Mouse (Mus musculus): Measurements from ENCODE around the gene Pus1. TPM values are rescaled to one million over a fixed set of nuclear protein-coding genes. Genes with fewer than 3 reads are reported as not detected.
A peak's percentile ranks its signal among the peaks of the same experiment; 100 is the strongest.

Pus1 gene
- total and polyA plus RNA-seq, 2 experiments from 2014 or later = 21.2 to 23.4 TPM

- H3K4me1 ChIP-seq (ENCODE audit: control insufficient read depth, insufficient read depth) = peaks cover 35% of the 10 kb centered on the region
Measured at GRCm38 (mm10) chr5:110804012-110804743, 23.7 kb upstream of the Pus1 start.

GRCm38 (mm10) chr5:110802809-110803208 lies 22.4 kb upstream of the Pus1 start:
- TF ChIP-seq CTCF (IDR thresholded peaks at IDR 0.05; ENCODE audit: low read depth) (no peak), EP300 (IDR thresholded peaks at IDR 0.05; ENCODE audit: low read depth) (no peak)
- H3K4me2 ChIP-seq (ENCODE audit: low read depth, low read length) = no peak overlapping the region
- peaks cover 25% of the 10 kb centered on the region for H3K36me3 ChIP-seq (replicated peaks; ENCODE audit: control insufficient read depth, insufficient read depth, low read length)
- H3K27me3 ChIP-seq (ENCODE audit: control insufficient read depth, insufficient read depth, low read length) = no peaks in the 10 kb centered on the region
- H3K4me3 ChIP-seq (ENCODE audit: low read depth, low read length) = no peak overlapping the region
- H3K9me3 ChIP-seq (replicated peaks; ENCODE audit: control insufficient read depth, low read length) = no peaks in the 10 kb centered on the region
- H3K4me1 ChIP-seq (ENCODE audit: control insufficient read depth, insufficient read depth) = peaks cover 32% of the 10 kb centered on the region
- ATAC-seq (ENCODE audit: insufficient read depth, low read depth) = no peak
- DNase-seq (ENCODE audit: low spot score) = no peak
- no peak overlapping the region for H3K9ac ChIP-seq (replicated peaks; ENCODE audit: low read depth, low read length)
- H3K27ac ChIP-seq (ENCODE audit: low read depth) = no peak overlapping the region

More at GRCm38 (mm10) chr5:110804012-110804743, 23.7 kb upstream of the Pus1 start:
- no peaks in the 10 kb centered on the region for H3K27me3 ChIP-seq (ENCODE audit: control insufficient read depth, insufficient read depth, low read length)
- no peaks in the 10 kb centered on the region for H3K9me3 ChIP-seq (replicated peaks; ENCODE audit: control insufficient read depth, low read length)
- no peak overlapping the region for H3K9ac ChIP-seq (replicated peaks; ENCODE audit: low read depth, low read length)
- H3K4me2 ChIP-seq (ENCODE audit: low read depth, low read length) = no peak overlapping the region
- TF ChIP-seq EP300 (IDR thresholded peaks at IDR 0.05; ENCODE audit: low read depth) (no peak), CTCF (IDR thresholded peaks at IDR 0.05; ENCODE audit: low read depth) (no peak)
- ATAC-seq (ENCODE audit: insufficient read depth, low read depth) = no peak
- peaks cover 12% of the 10 kb centered on the region for H3K36me3 ChIP-seq (replicated peaks; ENCODE audit: control insufficient read depth, insufficient read depth, low read length)
- WGBS = 78% methylated on average over 7 of the region's 7 CpGs
- no peak overlapping the region for H3K4me3 ChIP-seq (ENCODE audit: low read depth, low read length)
- H3K27ac ChIP-seq (ENCODE audit: low read depth) = no peak overlapping the region
- DNase-seq (ENCODE audit: low spot score) = no peak

- Histone ChIP-seq H3K4me1 (ENCODE audit: control insufficient read depth, insufficient read depth) (peaks cover 32% of the 10 kb centered on the region), H3K36me3 (replicated peaks; ENCODE audit: control insufficient read depth, insufficient read depth, low read length) (peaks cover 29% of the 10 kb centered on the region), H3K27ac (ENCODE audit: low read depth) (no peak overlapping the region), H3K4me3 (ENCODE audit: low read depth, low read length) (no peak overlapping the region), H3K9ac (replicated peaks; ENCODE audit: low read depth, low read length) (no peak overlapping the region), H3K4me2 (ENCODE audit: low read depth, low read length) (no peak overlapping the region), H3K9me3 (replicated peaks; ENCODE audit: control insufficient read depth, low read length) (no peaks in the 10 kb centered on the region), H3K27me3 (ENCODE audit: control insufficient read depth, insufficient read depth, low read length) (no peaks in the 10 kb centered on the region)
- ATAC-seq (ENCODE audit: insufficient read depth, low read depth) (no peak), DNase-seq (ENCODE audit: low spot score) (no peak)
- 51% methylated on average over 4 of the region's 4 CpGs for WGBS
- TF ChIP-seq CTCF (IDR thresholded peaks at IDR 0.05; ENCODE audit: low read depth) = no peak
- TF ChIP-seq EP300 (IDR thresholded peaks at IDR 0.05; ENCODE audit: low read depth) = no peak
Measured at GRCm38 (mm10) chr5:110802186-110802585, 21.7 kb upstream of the Pus1 start.

- TF ChIP-seq CTCF (IDR thresholded peaks at IDR 0.05; ENCODE audit: low read depth) = no peak
- no peak for TF ChIP-seq EP300 (IDR thresholded peaks at IDR 0.05; ENCODE audit: low read depth)
- Histone ChIP-seq H3K4me3 (ENCODE audit: low read depth, low read length) (no peak overlapping the region), H3K4me2 (ENCODE audit: low read depth, low read length) (no peak overlapping the region), H3K27me3 (ENCODE audit: control insufficient read depth, insufficient read depth, low read length) (no peaks in the 10 kb centered on the region), H3K36me3 (replicated peaks; ENCODE audit: control insufficient read depth, insufficient read depth, low read length) (peaks cover 39% of the 10 kb centered on the region), H3K9ac (replicated peaks; ENCODE audit: low read depth, low read length) (peak overlapping the region; percentile 28; the same call in 1 of the 2 replicates), H3K4me1 (ENCODE audit: control insufficient read depth, insufficient read depth) (peaks cover 26% of the 10 kb centered on the region), H3K27ac (ENCODE audit: low read depth) (no peak overlapping the region), H3K9me3 (replicated peaks; ENCODE audit: control insufficient read depth, low read length) (no peaks in the 10 kb centered on the region)
- DNase-seq (ENCODE audit: low spot score) (no peak), ATAC-seq (ENCODE audit: insufficient read depth, low read depth) (no peak; the same call in 1 of the 2 replicates)
- 76% methylated on average over 3 of the region's 3 CpGs for WGBS
Measured at GRCm38 (mm10) chr5:110801036-110801624, 20.7 kb upstream of the Pus1 start.

DNA sequence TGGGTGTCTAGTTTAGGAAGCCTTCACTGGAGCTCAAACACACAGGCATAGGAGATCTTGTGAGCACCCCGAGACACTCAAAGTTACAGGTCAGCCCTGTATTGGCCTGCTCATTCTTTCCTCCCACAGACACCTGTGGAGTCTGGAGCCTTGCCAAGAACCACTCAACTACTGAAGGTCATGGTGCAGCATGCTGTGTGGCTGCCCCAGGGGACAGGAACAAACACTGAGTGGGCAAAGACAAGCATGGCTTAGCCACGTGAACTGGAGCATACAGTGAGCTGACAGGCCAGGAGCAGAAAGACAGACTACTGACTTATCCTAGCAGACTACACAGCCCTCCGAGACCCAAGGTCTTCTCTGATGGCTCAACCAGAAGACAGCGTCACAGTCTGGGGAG lies 17.2 kb upstream of the Pus1 start:
- peaks cover 26% of the 10 kb centered on the region for H3K4me1 ChIP-seq (ENCODE audit: control insufficient read depth, insufficient read depth)
- no peak overlapping the region for H3K9ac ChIP-seq (replicated peaks; ENCODE audit: low read depth, low read length)
- H3K27ac ChIP-seq (ENCODE audit: low read depth) = no peak overlapping the region; the same call in 1 of the 2 replicates
- no peaks in the 10 kb centered on the region for H3K27me3 ChIP-seq (ENCODE audit: control insufficient read depth, insufficient read depth, low read length)
- no peak overlapping the region for H3K4me3 ChIP-seq (ENCODE audit: low read depth, low read length)
- DNase-seq (ENCODE audit: low spot score) = no peak
- H3K4me2 ChIP-seq (ENCODE audit: low read depth, low read length) = no peak overlapping the region
- peak; percentile 77 for ATAC-seq (ENCODE audit: insufficient read depth, low read depth)
- H3K9me3 ChIP-seq (replicated peaks; ENCODE audit: control insufficient read depth, low read length) = no peaks in the 10 kb centered on the region
- TF ChIP-seq CTCF (IDR thresholded peaks at IDR 0.05; ENCODE audit: low read depth) (no peak), EP300 (IDR thresholded peaks at IDR 0.05; ENCODE audit: low read depth) (no peak)
- WGBS = 31% methylated on average over 4 of the region's 4 CpGs
- H3K36me3 ChIP-seq (replicated peaks; ENCODE audit: control insufficient read depth, insufficient read depth, low read length) = peaks cover 73% of the 10 kb centered on the region

Data from heart, postnatal 0 days (tissue).